Mouse (Mus musculus) bone marrow, adult 2 months (tissue): Measurements from ENCODE around the gene Klhl40.

ENCODE experiments used
- CTCF ChIP-seq: fragments of 200-500 bp; IDR thresholded peaks from 2 replicates; pipeline ENCODE4 v1.5.1; 2011; ENCODE audit warnings: low read length, control low read depth; ENCODE audit not compliant: control insufficient read depth, insufficient read depth
- POLR2A ChIP-seq: fragments of 200-500 bp; IDR thresholded peaks from 2 replicates; pipeline ENCODE4 v1.6.1; 2011; ENCODE audit warnings: low read depth, mild to moderate bottlenecking, control low read depth, low read length, borderline replicate concordance; ENCODE audit not compliant: control insufficient read depth

GRCm38 (mm10) chr9:121819771-121820471 is 42.5 kb downstream of the Klhl40 start:
- TF ChIP-seq CTCF (no peak), POLR2A (no peak)
